Mouse (Mus musculus) myocyte (in vitro differentiated cells): ENCODE measurements around the gene Upb1.

Experiments
- MAX ChIP-seq: IDR thresholded peaks from one replicate; pipeline ENCODE4 v1.6.1; 2011; ENCODE audit warnings: low read depth, mild to moderate bottlenecking, control low read depth
- MYOD1 ChIP-seq, 3 experiments: IDR thresholded peaks; one replicate each; pipeline ENCODE4 v1.6.1; 2011; ENCODE audit warnings: control low read depth in 2 of 3, low read depth in 2 of 3, mild to moderate bottlenecking in 2 of 3, moderate library complexity in 1 of 3; ENCODE audit not compliant: insufficient read length in 2 of 3, control insufficient read depth in 1 of 3
- POLR2A ChIP-seq: IDR thresholded peaks from one replicate; pipeline ENCODE4 v1.6.1; 2011; ENCODE audit warnings: low read depth, mild to moderate bottlenecking, control low read depth, moderate library complexity; ENCODE audit not compliant: insufficient read length
- TCF12 ChIP-seq: IDR thresholded peaks from one replicate; pipeline ENCODE4 v1.6.1; 2011; ENCODE audit warnings: mild to moderate bottlenecking, control low read depth; ENCODE audit not compliant: poor library complexity, insufficient read depth, severe bottlenecking
- USF1 ChIP-seq: IDR thresholded peaks from one replicate; pipeline ENCODE4 v1.6.1; 2011; ENCODE audit warnings: low read depth, mild to moderate bottlenecking, control low read depth, moderate library complexity

DNA sequence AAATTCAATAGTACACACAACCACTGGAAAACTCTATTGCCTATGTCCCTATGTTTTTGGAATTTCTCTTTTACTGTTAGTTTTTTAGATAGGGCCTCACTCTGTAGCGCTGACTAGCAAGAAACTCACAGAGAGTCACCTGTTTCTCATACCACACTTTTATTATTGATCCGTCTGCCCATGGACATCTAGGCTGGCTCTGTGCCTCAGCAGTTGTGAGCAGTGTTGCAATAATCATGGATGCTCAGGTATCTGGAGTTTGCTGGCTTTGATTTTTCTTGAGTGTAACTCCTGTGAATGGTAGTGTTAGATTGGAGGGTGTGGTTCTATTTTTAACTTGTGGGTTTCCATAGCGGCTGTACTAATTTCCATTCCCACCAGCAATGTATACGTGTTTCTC is 45.6 kb upstream of the Upb1 start:
- TF ChIP-seq MAX (no peak), USF1 (no peak), POLR2A (no peak), MYOD1 (IDR thresholded peaks at IDR 0.05; ENCODE audit: control insufficient read depth in 1 of 3, insufficient read length in 2 of 3, low read depth in 2 of 3) (no peak), TCF12 (no peak)
